Mouse (Mus musculus) embryonic facial prominence, embryonic 11.5 days (tissue): Measurements from ENCODE around the gene Lipt1. TPM values are rescaled to one million over a fixed set of nuclear protein-coding genes. Genes with fewer than 3 reads are reported as not detected.

Experiments
- ATAC-seq: fragments of 200-750 bp; cut with Nextera tagmentation; replicated peaks from 2 replicates; pipeline ENCODE4 v1.8.0; 2017; ENCODE audit warnings: low read depth; ENCODE audit not compliant: insufficient number of reproducible peaks, low FRiP score, low TSS enrichment
- DNase-seq: peaks from one replicate; pipeline ENCODE4 v3.0.0-alpha.2; 2015; ENCODE audit warnings: low spot score
- H3K27ac ChIP-seq: fragments of 300-500 bp; sonication (generic); replicated peaks from 2 replicates; pipeline ENCODE4 v1.5.1; 2014; ENCODE audit warnings: mild to moderate bottlenecking, low read depth, low read length, control low read depth
- H3K27me3 ChIP-seq: fragments of 300-500 bp; sonication (generic); 2 replicates; pipeline ENCODE4 v1.6.1; 2014; ENCODE audit warnings: mild to moderate bottlenecking, low read length, moderate library complexity, mixed read lengths; ENCODE audit not compliant: control insufficient read depth, insufficient read depth
- H3K36me3 ChIP-seq: fragments of 300-500 bp; sonication (generic); replicated peaks from 2 replicates; pipeline ENCODE4 v1.6.1; 2014; ENCODE audit warnings: low read depth, mild to moderate bottlenecking, low read length, moderate library complexity, mixed read lengths; ENCODE audit not compliant: control insufficient read depth, insufficient read depth
- H3K4me1 ChIP-seq: fragments of 300-500 bp; sonication (generic); 2 replicates; pipeline ENCODE4 v1.6.1; 2014; ENCODE audit warnings: low read length, mixed read lengths; ENCODE audit not compliant: control insufficient read depth, insufficient read depth
- H3K4me2 ChIP-seq: fragments of 300-500 bp; sonication (generic); 2 replicates; pipeline ENCODE4 v1.6.1; 2014; ENCODE audit warnings: low read depth, mild to moderate bottlenecking, control low read depth, low read length, moderate library complexity
- H3K4me3 ChIP-seq: fragments of 300-500 bp; sonication (generic); 2 replicates; pipeline ENCODE4 v1.5.1; 2014; ENCODE audit warnings: low read depth, low read length, control low read depth
- H3K9ac ChIP-seq: fragments of 300-500 bp; sonication (generic); replicated peaks from 2 replicates; pipeline ENCODE4 v1.6.1; 2014; ENCODE audit warnings: mild to moderate bottlenecking, control low read depth, low read length
- H3K9me3 ChIP-seq: fragments of 300-500 bp; sonication (generic); replicated peaks from 2 replicates; pipeline ENCODE4 v1.6.1; 2016; ENCODE audit warnings: mild to moderate bottlenecking, low read length, inconsistent platforms, mixed read lengths; ENCODE audit not compliant: control insufficient read depth
- WGBS: fragments of 180-500 bp; shearing (Covaris S2); extraction: QIAGEN DNeasy Blood & Tissue Kit; methylation state at CpG from one replicate; pipeline ENCODE4 v1.1.7; 2014; 5-methylcytosine and 5-hydroxymethylcytosine counted together
- polyA plus RNA-seq: library from polyadenylated mRNA; unstranded; fragments of >200 nt; fragmentation: Nextera tagmentation; extraction: Ambion mirVana; gene quantifications from 2 replicates; pipeline ENCODE4 v1.2.1, GENCODE M21; 2014

Lipt1 gene
- polyA plus RNA-seq, 1 experiment from 2014 or later, result 11.5 TPM

DNA sequence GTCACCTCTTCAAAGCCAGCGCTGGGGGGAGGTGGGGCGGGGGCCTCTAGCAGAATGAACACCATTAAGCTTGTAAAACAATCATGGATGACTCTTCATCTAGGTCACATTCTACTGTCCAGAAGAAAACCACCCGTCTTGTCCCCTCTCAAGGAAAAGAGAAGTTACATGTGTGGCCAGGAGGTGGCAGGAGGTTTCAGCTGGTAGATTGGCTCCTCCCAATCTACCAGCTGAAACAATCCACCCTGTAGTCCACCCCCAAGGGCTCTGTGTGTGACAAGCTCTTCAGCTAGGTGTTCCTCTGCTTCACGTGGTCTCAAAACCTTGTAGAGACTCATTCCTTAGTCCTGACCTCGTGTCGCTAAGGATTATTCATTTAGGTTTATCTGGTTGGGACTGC lies 31.6 kb downstream of the Lipt1 start:
- 43% methylated on average over 6 of the region's 6 CpGs for WGBS
- peaks cover under 1% of the 10 kb centered on the region for H3K36me3 ChIP-seq
- no peak overlapping the region for H3K27ac ChIP-seq
- no peaks in the 10 kb centered on the region for H3K27me3 ChIP-seq
- H3K4me3 ChIP-seq, result no peak overlapping the region
- no peak overlapping the region for H3K9ac ChIP-seq
- ATAC-seq, result no peak
- peak; percentile 43 for DNase-seq
- no peaks in the 10 kb centered on the region for H3K4me1 ChIP-seq
- H3K4me2 ChIP-seq, result no peak overlapping the region
- no peaks in the 10 kb centered on the region for H3K9me3 ChIP-seq

GRCm38 (mm10) chr1:37912751-37913150 lies 41.2 kb downstream of the Lipt1 start:
- DNase-seq (no peak), ATAC-seq (no peak)
- Histone ChIP-seq H3K4me3 (no peak overlapping the region), H3K36me3 (no peaks in the 10 kb centered on the region), H3K4me1 (no peaks in the 10 kb centered on the region), H3K4me2 (no peak overlapping the region), H3K27me3 (no peaks in the 10 kb centered on the region), H3K9ac (no peak overlapping the region), H3K27ac (no peak overlapping the region), H3K9me3 (no peaks in the 10 kb centered on the region)
- WGBS, result 80% methylated on average over 2 of the region's 2 CpGs

DNA sequence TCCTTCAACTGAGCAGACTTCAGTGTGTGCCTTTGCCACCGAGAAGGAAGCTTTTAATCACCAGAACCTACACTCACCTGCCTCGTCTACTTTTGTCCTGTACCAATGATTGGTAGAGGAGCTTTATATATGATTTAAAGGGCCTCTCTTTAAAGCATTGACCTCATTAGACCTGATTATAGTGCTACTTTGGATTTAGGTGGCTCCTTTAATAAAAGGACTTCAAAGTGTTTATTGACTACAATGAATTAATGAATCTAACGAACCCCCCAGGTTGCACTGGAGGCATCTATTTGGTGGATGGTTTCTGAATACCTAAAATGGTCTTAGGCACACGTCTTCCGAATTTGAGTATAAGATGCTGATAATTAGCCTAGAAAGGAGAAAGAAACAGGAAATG lies 44.9 kb downstream of the Lipt1 start, which contains the start of gene Lyg2:
Gene Lyg2 (minus strand): TSS at position 101 of the 400 bp plus-strand sequence.
- no peaks in the 10 kb centered on the region for H3K4me1 ChIP-seq
- DNase-seq (no peak), ATAC-seq (no peak)
- H3K4me2 ChIP-seq, result no peak within 1 kb of the TSS
- H3K4me3 ChIP-seq, result no peak within 1 kb of the TSS
- no peak within 1 kb of the TSS for H3K9ac ChIP-seq
- H3K9me3 ChIP-seq, result no peaks in the 10 kb centered on the region
- H3K27ac ChIP-seq, result no peak within 1 kb of the TSS
- 78% methylated on average over 5 of the region's 5 CpGs for WGBS
- H3K36me3 ChIP-seq, result no peaks in the 10 kb centered on the region
- no peaks in the 10 kb centered on the region for H3K27me3 ChIP-seq

DNA sequence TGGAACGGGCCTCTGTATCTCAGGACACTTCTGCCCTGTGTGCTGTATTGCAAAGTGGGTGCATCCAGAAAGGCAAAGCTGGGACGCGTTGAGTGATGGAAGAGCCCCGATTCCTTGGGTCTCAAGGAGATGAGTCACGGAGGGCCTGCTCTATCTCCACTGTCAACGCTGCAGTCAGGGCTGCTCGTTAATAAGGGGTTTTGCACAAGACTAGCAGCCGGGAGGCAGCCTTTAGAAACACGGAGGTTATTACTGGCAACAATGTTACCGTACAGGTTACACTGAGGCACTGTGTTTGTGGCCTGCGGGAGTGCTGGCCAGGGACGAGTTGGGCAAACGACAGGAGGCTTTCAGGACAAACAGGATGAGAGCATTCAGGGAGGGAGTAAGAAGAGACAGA lies 46.1 kb downstream of the Lipt1 start:
- H3K36me3 ChIP-seq, result no peaks in the 10 kb centered on the region
- H3K9ac ChIP-seq, result no peak overlapping the region
- no peak overlapping the region for H3K4me3 ChIP-seq
- no peak overlapping the region for H3K27ac ChIP-seq
- H3K4me1 ChIP-seq, result no peaks in the 10 kb centered on the region
- ATAC-seq (no peak), DNase-seq (no peak)
- no peak overlapping the region for H3K4me2 ChIP-seq
- no peaks in the 10 kb centered on the region for H3K27me3 ChIP-seq
- H3K9me3 ChIP-seq, result no peaks in the 10 kb centered on the region
- WGBS, result 77% methylated on average over 13 of the region's 13 CpGs

DNA sequence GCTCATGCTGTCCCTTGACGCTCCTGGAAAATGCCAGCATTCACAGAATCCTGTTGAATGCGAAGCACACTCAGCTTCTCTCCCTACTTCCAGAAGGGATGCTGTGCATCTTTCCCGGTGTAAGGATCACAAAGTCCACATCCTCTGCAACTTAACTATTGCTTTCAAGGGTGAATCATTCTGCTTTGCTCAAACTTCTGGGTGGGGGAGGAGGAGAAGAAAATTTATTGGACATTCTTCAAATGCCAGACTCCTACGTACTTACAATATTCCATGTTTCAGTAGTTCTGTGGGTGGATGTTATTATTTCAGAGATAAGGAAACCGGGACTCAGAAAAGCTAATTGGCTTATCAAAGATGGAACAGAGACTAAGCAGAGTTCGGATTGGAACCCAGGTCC lies 46.6 kb downstream of the Lipt1 start:
- H3K4me3 ChIP-seq, result no peak overlapping the region
- ATAC-seq, result no peak
- no peaks in the 10 kb centered on the region for H3K4me1 ChIP-seq
- no peaks in the 10 kb centered on the region for H3K9me3 ChIP-seq
- WGBS, result 85% methylated on average over 6 of the region's 6 CpGs
- no peak overlapping the region for H3K27ac ChIP-seq
- DNase-seq, result no peak
- no peaks in the 10 kb centered on the region for H3K36me3 ChIP-seq
- no peak overlapping the region for H3K9ac ChIP-seq
- H3K4me2 ChIP-seq, result no peak overlapping the region
- no peaks in the 10 kb centered on the region for H3K27me3 ChIP-seq

GRCm38 (mm10) chr1:37922536-37922935 lies 51.0 kb downstream of the Lipt1 start:
- no peaks in the 10 kb centered on the region for H3K27me3 ChIP-seq
- WGBS, result 50% methylated on average over 8 of the region's 8 CpGs
- H3K36me3 ChIP-seq, result no peaks in the 10 kb centered on the region
- H3K9ac ChIP-seq, result no peak overlapping the region
- no peak for DNase-seq
- H3K9me3 ChIP-seq, result no peaks in the 10 kb centered on the region
- no peak overlapping the region for H3K4me2 ChIP-seq
- ATAC-seq, result no peak
- H3K4me1 ChIP-seq, result no peaks in the 10 kb centered on the region
- no peak overlapping the region for H3K27ac ChIP-seq
- no peak overlapping the region for H3K4me3 ChIP-seq

Other genes with a start within 250 kb of the Lipt1 start
- 0.65 and 0.95 TPM in 2 replicates for gene 2010300C02Rik, start 151.7 kb upstream of the Lipt1 start, polyA plus RNA-seq
- gene Tsga10, start 5.3 kb upstream of the Lipt1 start, polyA plus RNA-seq, result 7.0 and 8.8 TPM in 2 replicates
- gene Mitd1, start 18.7 kb downstream of the Lipt1 start, polyA plus RNA-seq, result 28.5 and 30.9 TPM in 2 replicates
- gene Mrpl30, start 18.7 kb downstream of the Lipt1 start, polyA plus RNA-seq, result 243 and 271 TPM in 2 replicates
- not detected in 2 replicates for gene Lyg2, start 44.8 kb downstream of the Lipt1 start, polyA plus RNA-seq
- gene Lyg1, start 86.0 kb downstream of the Lipt1 start, polyA plus RNA-seq, result not detected in 2 replicates
- 176 and 177 TPM in 2 replicates for gene Txndc9, start 126.2 kb downstream of the Lipt1 start, polyA plus RNA-seq
- gene Eif5b, start 126.3 kb downstream of the Lipt1 start, polyA plus RNA-seq, result 28.6 and 33.3 TPM in 2 replicates